Mouse (Mus musculus) forebrain, embryonic 10.5 days (tissue): Measurements from ENCODE around the gene Armh1. TPM values are rescaled to one million over a fixed set of nuclear protein-coding genes. Genes with fewer than 3 reads are reported as not detected.
A peak's percentile ranks its signal among the peaks of the same experiment; 100 is the strongest.

Experiments used
- DNase-seq: peaks from one replicate; pipeline ENCODE4 v3.0.0-alpha.2; 2017; ENCODE audit warnings: low spot score; ENCODE audit errors: extremely low spot score
- H3K27ac ChIP-seq: fragments of 300-500 bp; sonication (generic); 2 replicates; pipeline ENCODE4 v1.5.1; 2016; ENCODE audit warnings: mild to moderate bottlenecking
- H3K27me3 ChIP-seq: fragments of 300-500 bp; sonication (generic); 2 replicates; pipeline ENCODE4 v1.6.1; 2016; ENCODE audit warnings: mild to moderate bottlenecking; ENCODE audit not compliant: poor library complexity, severe bottlenecking
- H3K36me3 ChIP-seq: fragments of 300-500 bp; sonication (generic); replicated peaks from 2 replicates; pipeline ENCODE4 v1.6.1; 2016; ENCODE audit warnings: mild to moderate bottlenecking, moderate library complexity
- H3K4me1 ChIP-seq: fragments of 300-500 bp; sonication (generic); 2 replicates; pipeline ENCODE4 v1.6.1; 2016
- H3K4me3 ChIP-seq: fragments of 300-500 bp; sonication (generic); 2 replicates; pipeline ENCODE4 v1.5.1; 2016; ENCODE audit warnings: mild to moderate bottlenecking, moderate library complexity
- H3K9me3 ChIP-seq: fragments of 300-500 bp; sonication (generic); 2 replicates; pipeline ENCODE4 v1.6.1; 2016; ENCODE audit warnings: mild to moderate bottlenecking, moderate library complexity
- WGBS: fragments of 180-500 bp; shearing (Covaris S2); methylation state at CpG from one replicate; pipeline ENCODE4 v1.1.7; 2016; 5-methylcytosine and 5-hydroxymethylcytosine counted together
- polyA plus RNA-seq: library from polyadenylated mRNA; unstranded; fragments of >200 nt; fragmentation: Nextera tagmentation; extraction: Ambion mirVana; gene quantifications from 2 replicates; pipeline ENCODE4 v1.2.1, GENCODE M21; 2016

Armh1 gene
- polyA plus RNA-seq, 1 experiment from 2014 or later, result 0.15 TPM

DNA sequence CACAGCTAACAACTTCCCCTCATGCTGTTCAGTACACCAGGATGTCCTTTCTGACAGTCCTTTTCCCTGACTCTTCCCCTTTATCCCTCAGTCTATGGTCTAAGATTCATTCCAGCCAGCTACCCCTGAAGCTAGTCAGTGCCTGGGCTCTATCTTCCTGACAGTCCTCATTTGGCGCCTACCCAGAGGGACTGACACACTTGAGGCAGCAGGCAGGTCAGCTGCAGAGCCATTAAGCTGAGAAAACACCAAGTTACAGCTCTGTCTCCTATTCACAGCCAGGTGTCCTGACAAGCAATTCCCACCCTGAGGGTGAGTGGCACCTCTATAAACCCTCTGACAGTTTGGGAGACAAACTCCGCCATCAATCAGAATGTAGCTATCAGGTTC, 27.3 kb upstream of the Armh1 start:
- no peak for DNase-seq
- peaks cover 80% of the 10 kb centered on the region for H3K27me3 ChIP-seq
- no peak overlapping the region for H3K4me3 ChIP-seq
- peaks cover 99% of the 10 kb centered on the region for H3K36me3 ChIP-seq
- H3K9me3 ChIP-seq, result peaks cover 18% of the 10 kb centered on the region
- 84% methylated on average over 2 of the region's 2 CpGs for WGBS
- no peak overlapping the region for H3K27ac ChIP-seq
- peaks cover 65% of the 10 kb centered on the region for H3K4me1 ChIP-seq

- H3K9me3 ChIP-seq, result peaks cover 24% of the 10 kb centered on the region
- WGBS, result 87% methylated on average over 10 of the region's 10 CpGs
- no peak for DNase-seq
- peaks cover 99% of the 10 kb centered on the region for H3K36me3 ChIP-seq
- H3K27me3 ChIP-seq, result peaks cover 78% of the 10 kb centered on the region
- no peak overlapping the region for H3K27ac ChIP-seq
- no peak overlapping the region for H3K4me3 ChIP-seq
- peaks cover 59% of the 10 kb centered on the region for H3K4me1 ChIP-seq
These were observed 26.7 kb upstream of the Armh1 start for GRCm38 (mm10) chr4:117278381-117279252.

GRCm38 (mm10) chr4:117277687-117278086, 25.8 kb upstream of the Armh1 start:
- H3K36me3 ChIP-seq, result peaks cover 100% of the 10 kb centered on the region
- WGBS, result 93% methylated on average over 7 of the region's 7 CpGs
- no peak for DNase-seq
- H3K9me3 ChIP-seq, result peaks cover 24% of the 10 kb centered on the region
- H3K27ac ChIP-seq, result 0 out of 2 replicates have a peak overlapping the region, but pooled peaks have one; percentile 11
- peaks cover 76% of the 10 kb centered on the region for H3K27me3 ChIP-seq
- peaks cover 58% of the 10 kb centered on the region for H3K4me1 ChIP-seq
- H3K4me3 ChIP-seq, result no peak overlapping the region

DNA sequence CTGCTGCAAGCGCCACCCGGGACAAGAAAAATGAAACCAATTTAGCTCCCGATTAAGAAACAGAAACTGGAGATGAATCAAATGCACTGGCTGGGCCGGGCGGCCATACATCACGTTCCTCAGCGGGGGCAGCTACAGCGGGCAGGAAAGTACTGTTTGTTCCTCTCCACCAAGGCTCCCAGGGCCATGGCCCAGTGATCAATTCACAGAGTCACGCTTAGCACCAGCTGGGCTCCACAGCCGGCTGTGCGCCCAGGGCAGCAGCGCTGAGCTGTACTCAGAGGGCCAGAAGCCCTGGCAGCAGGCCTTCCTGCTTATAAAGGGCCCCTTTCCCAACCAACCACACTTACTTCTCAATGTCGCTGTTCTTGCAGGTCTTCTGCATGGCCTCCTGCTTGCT, 25.1 kb upstream of the Armh1 start:
- 97% methylated on average over 13 of the region's 13 CpGs for WGBS
- no peak overlapping the region for H3K27ac ChIP-seq
- no peak for DNase-seq
- peaks cover 58% of the 10 kb centered on the region for H3K4me1 ChIP-seq
- peaks cover 74% of the 10 kb centered on the region for H3K27me3 ChIP-seq
- H3K9me3 ChIP-seq, result peaks cover 24% of the 10 kb centered on the region
- H3K36me3 ChIP-seq, result peaks cover 100% of the 10 kb centered on the region
- H3K4me3 ChIP-seq, result no peak overlapping the region

DNA sequence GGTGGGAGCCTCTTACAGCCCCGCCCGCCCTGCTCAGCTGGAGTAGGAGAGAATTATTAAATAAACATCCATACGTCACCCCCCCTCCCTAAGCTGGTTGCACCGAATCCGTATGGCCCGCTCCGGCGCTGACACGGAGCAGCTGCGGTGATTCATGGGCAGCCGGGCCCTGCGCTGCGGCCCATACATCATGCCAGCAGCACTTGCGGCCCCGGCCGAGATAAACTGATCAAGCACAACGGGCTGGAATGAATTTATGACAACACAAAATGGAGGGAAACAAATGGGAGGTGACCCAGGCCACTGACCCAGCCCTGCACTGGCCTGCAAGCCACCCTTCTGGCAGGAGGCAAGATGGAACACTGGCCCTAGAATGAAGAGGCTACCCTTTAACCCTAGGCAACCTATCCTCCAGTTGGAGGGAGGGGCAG, 24.4 kb upstream of the Armh1 start:
- DNase-seq, result no peak
- H3K36me3 ChIP-seq, result peaks cover 100% of the 10 kb centered on the region
- no peak overlapping the region for H3K27ac ChIP-seq
- no peak overlapping the region for H3K4me3 ChIP-seq
- peaks cover 24% of the 10 kb centered on the region for H3K9me3 ChIP-seq
- WGBS, result 96% methylated on average over 17 of the region's 17 CpGs
- H3K27me3 ChIP-seq, result peaks cover 74% of the 10 kb centered on the region
- H3K4me1 ChIP-seq, result peaks cover 58% of the 10 kb centered on the region

DNA sequence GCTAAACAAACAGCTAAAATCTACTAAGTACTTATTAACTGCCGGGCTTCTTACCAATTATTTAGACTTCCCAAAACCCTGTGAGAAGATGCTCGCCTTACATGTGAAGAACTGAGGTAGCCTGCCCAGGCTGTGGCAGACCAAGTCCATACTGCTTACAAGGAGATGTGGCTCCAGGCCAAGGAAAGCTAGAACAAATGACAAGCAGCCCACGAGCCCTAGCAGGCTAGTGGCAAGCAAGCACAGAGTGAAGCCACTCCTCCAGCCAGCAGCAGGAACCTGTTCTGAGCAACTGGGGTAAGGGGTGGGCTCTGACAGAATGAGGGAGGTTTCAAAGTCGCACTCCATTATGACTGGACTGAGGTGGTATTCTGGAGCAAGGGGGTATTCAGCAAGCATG, 22.8 kb upstream of the Armh1 start:
- 97% methylated on average over 4 of the region's 4 CpGs for WGBS
- peaks cover 88% of the 10 kb centered on the region for H3K36me3 ChIP-seq
- H3K4me3 ChIP-seq, result no peak overlapping the region
- H3K27ac ChIP-seq, result no peak overlapping the region
- H3K4me1 ChIP-seq, result peaks cover 54% of the 10 kb centered on the region
- H3K27me3 ChIP-seq, result peaks cover 71% of the 10 kb centered on the region
- H3K9me3 ChIP-seq, result peaks cover 24% of the 10 kb centered on the region
- DNase-seq, result no peak

DNA sequence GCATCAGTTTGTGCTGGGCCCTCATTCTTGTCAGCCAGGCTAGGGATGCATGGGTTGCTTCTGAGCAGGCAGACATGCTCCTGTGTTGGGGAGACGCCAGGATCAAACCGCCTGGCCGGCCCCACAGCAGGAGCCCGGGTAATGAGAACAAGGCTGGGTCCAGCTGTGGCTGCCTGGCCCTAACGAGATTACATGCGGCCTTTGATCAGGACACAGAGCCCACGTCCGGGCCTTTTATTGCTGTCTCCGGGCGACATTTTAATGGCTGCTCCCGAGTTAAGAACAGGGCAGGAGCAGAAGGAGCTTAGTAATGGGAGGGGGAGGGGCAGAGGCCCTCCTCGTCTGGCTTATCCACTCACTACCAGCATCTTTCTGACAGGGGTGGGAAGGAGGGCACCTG, 20.5 kb upstream of the Armh1 start:
- Histone ChIP-seq H3K27ac (peak overlapping the region; percentile 72), H3K9me3 (peaks cover 24% of the 10 kb centered on the region), H3K36me3 (peaks cover 66% of the 10 kb centered on the region), H3K4me1 (peaks cover 33% of the 10 kb centered on the region), H3K27me3 (peaks cover 71% of the 10 kb centered on the region), H3K4me3 (peak overlapping the region; percentile 14)
- DNase-seq, result peak; percentile 62
- 9% methylated on average over 12 of the region's 12 CpGs for WGBS

- peaks cover 60% of the 10 kb centered on the region for H3K27me3 ChIP-seq
- peaks cover 44% of the 10 kb centered on the region for H3K36me3 ChIP-seq
- peak; percentile 76 for DNase-seq
- WGBS, result 15% methylated on average over 6 of the region's 6 CpGs
- H3K4me3 ChIP-seq, result no peak overlapping the region
- peaks cover 15% of the 10 kb centered on the region for H3K9me3 ChIP-seq
- H3K4me1 ChIP-seq, result peaks cover 43% of the 10 kb centered on the region
- peak overlapping the region; percentile 37; the same call in 1 of the 2 replicates for H3K27ac ChIP-seq
These were observed 18.4 kb upstream of the Armh1 start for GRCm38 (mm10) chr4:117270278-117270677.

DNA sequence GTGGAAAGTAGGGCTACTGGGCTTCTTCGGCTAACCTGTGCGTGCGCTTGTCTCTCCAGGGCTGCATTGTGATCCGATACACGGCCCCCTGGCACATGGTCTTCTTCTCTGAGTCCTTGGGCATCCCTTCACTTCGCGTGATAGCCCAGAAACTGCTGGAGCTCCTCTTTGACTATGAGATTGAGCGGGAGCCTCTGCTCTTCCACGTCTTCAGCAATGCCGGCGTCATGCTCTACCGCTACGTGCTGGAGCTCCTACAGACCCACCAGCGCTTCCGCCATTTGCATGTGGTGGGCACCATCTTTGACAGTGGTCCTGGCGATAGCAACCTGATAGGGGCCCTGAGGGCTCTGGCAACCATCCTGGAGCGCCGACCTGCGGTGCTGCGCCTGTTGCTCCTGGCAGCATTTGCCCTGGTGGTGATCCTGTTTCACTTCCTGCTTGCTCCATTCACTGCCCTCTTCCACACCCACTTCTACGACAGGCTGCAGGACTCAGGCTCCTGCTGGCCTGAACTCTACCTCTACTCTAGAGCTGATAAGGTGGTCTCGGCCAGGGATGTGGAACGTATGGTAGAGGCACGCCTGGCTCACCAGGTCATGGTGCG, 16.0 kb upstream of the Armh1 start:
- peaks cover 40% of the 10 kb centered on the region for H3K4me1 ChIP-seq

GRCm38 (mm10) chr4:117267284-117267683, 15.4 kb upstream of the Armh1 start:
- H3K4me3 ChIP-seq, result no peak overlapping the region
- H3K9me3 ChIP-seq, result no peaks in the 10 kb centered on the region
- peaks cover 40% of the 10 kb centered on the region for H3K4me1 ChIP-seq
- peak; percentile 80 for DNase-seq
- WGBS, result 5% methylated on average over 2 of the region's 2 CpGs
- no peak overlapping the region for H3K27ac ChIP-seq
- H3K36me3 ChIP-seq, result peaks cover 14% of the 10 kb centered on the region
- H3K27me3 ChIP-seq, result peaks cover 53% of the 10 kb centered on the region

More for the DNA sequence above, 16.0 kb upstream of the Armh1 start:
- 88% methylated on average over 25 of the region's 25 CpGs for WGBS
- no peak overlapping the region for H3K4me3 ChIP-seq
- no peak for DNase-seq
- no peaks in the 10 kb centered on the region for H3K9me3 ChIP-seq
- 0 out of 2 replicates have a peak overlapping the region, but pooled peaks have one; percentile 35 for H3K27ac ChIP-seq
- H3K36me3 ChIP-seq, result peaks cover 21% of the 10 kb centered on the region
- peaks cover 58% of the 10 kb centered on the region for H3K27me3 ChIP-seq

- Histone ChIP-seq H3K9me3 (no peaks in the 10 kb centered on the region), H3K36me3 (no peaks in the 10 kb centered on the region), H3K4me1 (peaks cover 20% of the 10 kb centered on the region), H3K27me3 (peaks cover 13% of the 10 kb centered on the region), H3K27ac (no peak overlapping the region), H3K4me3 (no peak overlapping the region)
- WGBS, result 73% methylated on average over 8 of the region's 8 CpGs
- no peak for DNase-seq
These were observed 11.1 kb upstream of the Armh1 start for GRCm38 (mm10) chr4:117262987-117263386.

DNA sequence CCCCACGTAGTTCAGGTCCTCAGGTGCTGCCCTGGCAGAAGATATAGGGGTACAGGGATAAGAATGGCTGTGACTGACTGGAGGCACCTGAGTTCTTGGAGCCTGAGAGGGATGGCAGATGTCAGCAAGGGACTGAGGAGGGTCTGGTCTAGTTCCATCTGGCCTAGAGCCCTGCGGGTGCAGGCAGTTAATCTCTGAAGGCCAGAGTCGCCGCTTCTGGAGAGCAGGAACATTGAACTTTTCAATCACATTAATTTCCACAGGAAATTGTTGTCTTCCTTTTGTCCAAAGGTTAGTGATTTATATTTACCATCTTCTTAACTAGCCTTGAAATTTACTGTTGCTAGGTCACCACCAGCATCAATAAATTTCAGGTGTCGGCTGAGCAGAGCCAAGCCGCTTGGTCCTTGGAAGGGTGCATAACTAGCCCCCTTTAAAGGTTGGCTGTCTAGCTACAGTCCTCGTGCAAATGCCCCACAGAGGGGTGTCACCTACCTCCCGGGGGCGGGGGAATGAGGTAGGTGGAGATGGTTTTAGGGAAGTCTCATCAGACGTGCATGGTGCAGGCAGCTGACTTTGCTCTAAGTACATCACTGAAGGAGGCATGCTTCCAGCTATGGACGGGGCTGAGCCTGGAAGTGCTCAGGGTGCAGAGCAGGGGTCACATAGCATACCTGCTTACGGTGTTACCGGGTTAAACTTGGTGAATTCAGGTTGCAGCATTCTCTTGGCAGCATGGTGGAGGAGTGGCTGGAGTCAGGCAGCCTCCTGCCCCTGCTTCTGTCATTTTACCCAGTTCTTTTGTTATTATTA, 10.4 kb upstream of the Armh1 start:
- peaks cover 20% of the 10 kb centered on the region for H3K4me1 ChIP-seq
- H3K9me3 ChIP-seq, result no peaks in the 10 kb centered on the region
- no peak overlapping the region for H3K4me3 ChIP-seq
- no peaks in the 10 kb centered on the region for H3K36me3 ChIP-seq
- no peak overlapping the region for H3K27ac ChIP-seq
- WGBS, result 80% methylated on average over 13 of the region's 13 CpGs
- DNase-seq, result no peak
- H3K27me3 ChIP-seq, result peaks cover 6% of the 10 kb centered on the region; the same call in 1 of the 2 replicates
